Mouse (Mus musculus): ENCODE data around the gene Paqr6. TPM values are rescaled to one million over a fixed set of nuclear protein-coding genes. Genes with fewer than 3 reads are reported as not detected.
A peak's percentile ranks its signal among the peaks of the same experiment; 100 is the strongest.
"Not testable (repeated sequence)": the region's sequence is repeated elsewhere in the genome, so short reads cannot be mapped to it uniquely, and the experiment has no call there.

Paqr6 gene
- polyA plus RNA-seq, 1 experiment = not detected

GRCm38 (mm10) chr3:88361612-88362313, 2.6 kb upstream of the Paqr6 start:
- TF ChIP-seq POLR2A (IDR thresholded peaks at IDR 0.05; ENCODE audit: insufficient read depth, low read depth, low read length) (no peak), CTCF (IDR thresholded peaks at IDR 0.05; ENCODE audit: insufficient read depth, low read depth, low read length) (no peak)
- H3K27ac ChIP-seq (ENCODE audit: insufficient read depth, low read depth, low read length) = peak overlapping the region; percentile 38; the same call in 1 of the 2 replicates
- WGBS = 38% methylated on average over 2 of the region's 2 CpGs
- H3K4me1 ChIP-seq (ENCODE audit: control insufficient read depth, insufficient read depth, low read length) = peaks cover 19% of the 10 kb centered on the region
- H3K4me3 ChIP-seq (ENCODE audit: insufficient read depth, low read depth, low read length) = no peak overlapping the region

DNA sequence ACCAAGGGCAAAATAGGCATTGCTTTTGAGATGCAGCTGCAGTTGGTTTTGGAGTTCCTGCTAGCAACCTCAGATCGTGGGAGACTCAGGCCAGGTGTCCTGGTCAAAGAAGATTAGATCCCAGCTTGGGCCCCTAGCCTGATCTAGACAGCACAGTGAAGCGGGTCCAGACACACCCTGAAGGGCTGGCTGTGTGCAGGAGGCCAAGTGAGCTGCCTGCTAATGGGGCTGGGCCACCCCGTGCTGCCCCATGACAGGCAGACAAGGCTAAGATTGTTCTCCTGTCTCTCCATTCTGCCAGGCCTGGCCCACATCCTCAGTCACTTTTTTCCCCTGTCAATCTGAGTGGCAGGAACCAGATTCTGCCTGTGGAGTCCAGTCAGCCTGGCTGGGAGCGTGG, 684 bp upstream of the Paqr6 start:
- TF ChIP-seq CTCF (IDR thresholded peaks at IDR 0.05; ENCODE audit: insufficient read depth, low read depth, low read length) (no peak), POLR2A (IDR thresholded peaks at IDR 0.05; ENCODE audit: insufficient read depth, low read depth, low read length) (no peak)
- peak overlapping the region; percentile 38; the same call in 1 of the 2 replicates for H3K27ac ChIP-seq (ENCODE audit: insufficient read depth, low read depth, low read length)
- WGBS = 43% methylated on average over 4 of the region's 4 CpGs

DNA sequence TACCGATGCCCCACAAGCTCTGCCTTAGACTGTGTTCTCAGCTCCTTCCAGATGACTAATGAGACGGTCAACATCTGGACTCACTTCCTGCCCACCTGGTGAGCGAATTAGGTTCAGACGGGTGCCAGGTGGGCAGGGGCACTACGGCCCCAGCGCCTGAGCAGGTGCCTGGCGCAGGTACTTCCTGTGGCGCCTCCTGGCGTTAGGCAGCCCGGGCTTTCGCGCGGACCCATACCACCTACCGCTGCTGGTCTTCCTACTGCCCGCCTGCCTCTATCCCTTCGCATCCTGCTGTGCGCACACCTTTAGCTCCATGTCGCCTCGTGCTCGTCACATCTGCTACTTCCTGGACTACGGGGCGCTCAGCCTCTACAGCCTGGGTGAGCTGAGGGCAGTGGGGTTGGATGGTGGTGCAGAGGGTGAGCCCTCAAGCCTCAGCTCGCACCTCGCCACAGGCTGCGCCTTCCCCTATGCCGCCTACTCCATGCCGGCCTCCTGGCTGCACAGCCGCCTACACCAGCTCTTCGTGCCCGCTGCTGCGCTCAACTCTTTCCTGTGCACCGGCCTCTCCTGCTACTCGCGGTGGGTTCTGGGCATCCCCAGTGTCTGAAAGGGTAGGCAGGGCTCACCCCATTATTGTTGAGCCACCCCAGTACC, 1.4 kb downstream of the Paqr6 start:
- 53% methylated on average over 34 of the region's 34 CpGs for WGBS
- peak overlapping the region; percentile 9; the same call in 1 of the 2 replicates for H3K4me3 ChIP-seq (ENCODE audit: insufficient read depth, low read depth, low read length)
- H3K27ac ChIP-seq (ENCODE audit: insufficient read depth, low read depth, low read length) = no peak overlapping the region
- no peak for TF ChIP-seq CTCF (IDR thresholded peaks at IDR 0.05; ENCODE audit: insufficient read depth, low read depth, low read length)
- no peak for TF ChIP-seq POLR2A (IDR thresholded peaks at IDR 0.05; ENCODE audit: insufficient read depth, low read depth, low read length)
- H3K4me1 ChIP-seq (ENCODE audit: control insufficient read depth, insufficient read depth, low read length) = peaks cover 28% of the 10 kb centered on the region

More for the DNA sequence above, 684 bp upstream of the Paqr6 start:
- peaks cover 28% of the 10 kb centered on the region for H3K4me1 ChIP-seq (ENCODE audit: control insufficient read depth, insufficient read depth, low read length)
- no peak overlapping the region for H3K4me3 ChIP-seq (ENCODE audit: insufficient read depth, low read depth, low read length)

DNA sequence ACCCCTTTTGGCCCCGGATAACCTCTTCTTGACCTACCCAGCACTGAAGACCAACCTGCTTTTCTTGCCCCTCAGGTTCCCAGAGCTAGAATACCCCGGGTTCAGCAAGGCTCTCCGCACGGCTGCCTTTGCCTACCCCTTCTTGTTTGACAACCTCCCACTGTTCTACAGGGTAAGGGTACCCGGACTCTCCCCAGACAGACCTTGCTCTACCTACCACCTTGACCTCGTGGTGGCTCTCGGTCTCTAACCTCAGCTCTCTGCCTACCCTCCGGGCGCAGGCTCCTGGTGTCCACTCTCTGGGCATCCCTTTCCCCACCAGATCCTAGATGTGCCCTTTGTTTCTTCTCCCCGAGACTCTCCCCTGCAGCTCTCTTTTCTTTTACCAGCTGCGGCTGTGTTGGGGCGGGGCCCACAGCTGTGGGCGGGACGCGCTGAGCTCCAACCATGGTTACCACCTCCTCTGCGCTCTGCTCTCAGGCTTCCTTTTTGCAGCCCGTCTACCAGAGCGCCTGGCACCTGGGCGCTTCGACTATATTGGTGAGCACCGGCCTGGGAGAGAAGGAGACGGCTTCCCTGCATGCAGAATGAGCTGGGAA, 2.5 kb downstream of the Paqr6 start:
- peak overlapping the region; percentile 59; the same call in 1 of the 2 replicates for H3K27ac ChIP-seq (ENCODE audit: insufficient read depth, low read depth, low read length)
- H3K4me3 ChIP-seq (ENCODE audit: insufficient read depth, low read depth, low read length) = peak overlapping the region; percentile 53
- H3K4me1 ChIP-seq (ENCODE audit: control insufficient read depth, insufficient read depth, low read length) = peaks cover 28% of the 10 kb centered on the region
- WGBS = 3% methylated on average over 22 of the region's 22 CpGs

DNA sequence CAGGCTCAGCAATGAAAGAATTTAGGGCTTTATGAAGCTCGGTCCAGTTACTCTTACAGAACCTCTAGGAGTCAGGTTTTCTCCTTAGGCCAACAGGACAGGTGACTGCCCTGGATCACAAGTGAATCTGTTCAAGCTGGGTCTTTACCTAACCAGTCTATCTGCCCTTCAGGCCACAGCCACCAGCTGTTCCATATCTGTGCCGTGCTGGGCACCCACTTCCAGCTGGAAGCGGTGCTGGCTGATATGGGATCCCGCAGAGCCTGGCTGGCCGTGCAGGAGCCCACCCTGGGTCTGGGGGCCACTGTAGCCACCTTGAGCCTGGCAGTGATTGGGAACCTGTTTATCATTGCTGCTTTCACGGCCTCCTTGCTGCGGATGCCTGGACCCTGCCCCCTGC, 3.1 kb downstream of the Paqr6 start:
- H3K4me1 ChIP-seq (ENCODE audit: control insufficient read depth, insufficient read depth, low read length) = peaks cover 28% of the 10 kb centered on the region
- not testable (repeated sequence) for H3K27ac ChIP-seq (ENCODE audit: insufficient read depth, low read depth, low read length); H3K4me3 ChIP-seq (ENCODE audit: insufficient read depth, low read depth, low read length)
- 64% methylated on average over 5 of the region's 7 CpGs for whole genome bisulfite sequencing

DNA sequence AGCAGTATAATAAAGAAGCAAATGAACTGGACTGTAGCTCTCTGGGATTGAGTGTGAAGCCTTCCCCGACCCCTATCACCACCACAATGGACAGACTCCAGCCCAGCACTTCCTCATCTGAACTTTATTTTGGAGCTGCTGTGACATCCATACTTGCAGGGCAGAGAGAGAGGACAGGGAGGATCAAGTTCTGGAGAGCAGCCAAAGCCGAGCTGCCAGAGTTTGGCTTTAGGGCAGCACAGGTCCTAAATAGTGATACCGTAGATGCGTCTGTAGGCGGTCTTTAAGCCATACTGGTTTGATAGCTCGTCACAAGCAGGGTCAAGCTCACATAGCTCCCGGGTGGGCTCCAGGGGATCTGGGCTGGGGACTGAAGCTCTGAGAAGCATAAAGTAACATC, 4.1 kb downstream of the Paqr6 start:
- 82% methylated on average over 7 of the region's 7 CpGs for WGBS
- peaks cover 28% of the 10 kb centered on the region for H3K4me1 ChIP-seq (ENCODE audit: control insufficient read depth, insufficient read depth, low read length)
- not testable (repeated sequence) for H3K27ac ChIP-seq (ENCODE audit: insufficient read depth, low read depth, low read length); H3K4me3 ChIP-seq (ENCODE audit: insufficient read depth, low read depth, low read length)

DNA sequence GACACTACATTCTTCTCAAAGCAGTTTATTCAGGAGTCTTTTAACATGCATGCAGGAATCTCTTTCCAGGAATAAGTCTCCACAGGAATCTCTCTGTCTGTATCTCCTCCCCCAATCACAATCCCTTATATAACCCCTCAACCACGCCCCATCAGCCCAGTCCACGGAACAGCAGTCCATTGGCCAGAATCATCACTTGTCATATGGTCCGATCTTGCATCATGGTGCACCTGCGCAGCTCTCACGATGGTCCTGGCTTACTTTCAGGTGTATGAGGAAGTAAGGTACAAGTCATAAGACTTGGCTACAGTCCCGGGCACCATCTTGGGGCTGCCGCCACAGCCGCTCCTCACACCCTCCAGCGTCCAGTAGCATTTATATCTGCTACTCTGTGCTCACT, 8.3 kb downstream of the Paqr6 start, which contains the start of gene Bglap3:
Bglap3 (minus strand) TSS at position 101 of the 400 bp plus-strand sequence.
- H3K4me3 ChIP-seq (ENCODE audit: insufficient read depth, low read depth, low read length); H3K27ac ChIP-seq (ENCODE audit: insufficient read depth, low read depth, low read length): not testable (repeated sequence)
- WGBS = 92% methylated on average over 9 of the region's 9 CpGs
- peaks cover 20% of the 10 kb centered on the region for H3K4me1 ChIP-seq (ENCODE audit: control insufficient read depth, insufficient read depth, low read length)

DNA sequence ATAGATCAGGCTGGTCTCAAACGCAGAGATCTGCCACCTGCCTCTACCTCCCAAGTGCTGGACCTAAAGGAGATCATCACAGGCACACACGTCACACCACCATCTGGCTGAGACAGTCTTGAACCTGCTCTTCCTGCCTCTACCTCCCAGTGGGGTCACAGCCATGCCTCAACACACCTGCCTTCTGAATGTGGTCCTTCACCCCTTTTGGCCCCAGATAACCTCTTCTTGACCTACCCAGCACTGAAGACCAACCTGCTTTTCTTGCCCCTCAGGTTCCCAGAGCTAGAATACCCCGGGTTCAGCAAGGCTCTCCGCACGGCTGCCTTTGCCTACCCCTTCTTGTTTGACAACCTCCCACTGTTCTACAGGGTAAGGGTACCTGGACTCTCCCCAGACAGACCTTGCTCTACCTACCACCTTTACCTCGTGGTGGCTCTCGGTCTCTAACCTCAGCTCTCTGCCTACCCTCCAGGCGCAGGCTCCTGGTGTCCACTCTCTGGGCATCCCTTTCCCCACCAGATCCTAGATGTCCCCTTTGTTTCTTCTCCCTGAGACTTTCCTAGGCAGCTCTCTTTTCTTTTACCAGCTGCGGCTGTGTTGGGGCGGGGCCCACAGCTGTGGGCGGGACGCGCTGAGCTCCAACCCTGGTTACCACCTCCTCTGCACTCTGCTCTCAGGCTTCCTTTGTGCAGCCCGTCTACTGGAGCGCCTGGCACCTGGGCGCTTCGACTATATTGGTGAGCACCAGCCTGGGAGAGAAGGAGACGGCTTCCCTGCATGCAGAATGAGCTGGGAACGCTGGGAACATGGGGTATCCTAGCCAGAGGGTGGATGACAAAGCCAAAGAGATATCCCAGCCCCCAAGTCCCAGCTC, 11.6 kb downstream of the Paqr6 start:
- peak overlapping the region; percentile 11; the same call in 1 of the 2 replicates for H3K4me3 ChIP-seq (ENCODE audit: insufficient read depth, low read depth, low read length)
- H3K27ac ChIP-seq (ENCODE audit: insufficient read depth, low read depth, low read length) = peak overlapping the region; percentile 20; the same call in 1 of the 2 replicates
- H3K4me1 ChIP-seq (ENCODE audit: control insufficient read depth, insufficient read depth, low read length) = peaks cover 18% of the 10 kb centered on the region
- 0 out of 2 replicates have a peak, but pooled peaks have one; percentile 35 for TF ChIP-seq POLR2A (IDR thresholded peaks at IDR 0.05; ENCODE audit: insufficient read depth, low read depth, low read length)
- 13% methylated on average over 19 of the region's 19 CpGs for WGBS

DNA sequence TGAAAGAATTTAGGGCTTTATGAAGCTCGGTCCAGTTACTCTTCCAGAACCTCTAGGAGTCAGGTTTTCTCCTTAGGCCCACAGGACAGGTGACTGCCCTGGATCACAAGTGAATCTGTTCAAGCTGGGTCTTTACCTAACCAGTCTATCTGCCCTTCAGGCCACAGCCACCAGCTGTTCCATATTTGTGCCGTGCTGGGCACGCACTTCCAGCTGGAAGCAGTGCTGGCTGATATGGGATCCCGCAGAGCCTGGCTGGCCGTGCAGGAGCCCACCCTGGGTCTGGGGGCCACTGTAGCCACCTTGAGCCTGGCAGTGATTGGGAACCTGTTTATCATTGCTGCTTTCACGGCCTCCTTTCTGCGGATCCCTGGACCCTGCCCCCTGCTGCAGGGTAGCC, 12.3 kb downstream of the Paqr6 start:
- H3K27ac ChIP-seq (ENCODE audit: insufficient read depth, low read depth, low read length) = peak overlapping the region; percentile 20; the same call in 1 of the 2 replicates
- H3K4me1 ChIP-seq (ENCODE audit: control insufficient read depth, insufficient read depth, low read length) = peaks cover 21% of the 10 kb centered on the region
- H3K4me3 ChIP-seq (ENCODE audit: insufficient read depth, low read depth, low read length) = not testable (repeated sequence)
- WGBS = 38% methylated on average over 7 of the region's 7 CpGs

DNA sequence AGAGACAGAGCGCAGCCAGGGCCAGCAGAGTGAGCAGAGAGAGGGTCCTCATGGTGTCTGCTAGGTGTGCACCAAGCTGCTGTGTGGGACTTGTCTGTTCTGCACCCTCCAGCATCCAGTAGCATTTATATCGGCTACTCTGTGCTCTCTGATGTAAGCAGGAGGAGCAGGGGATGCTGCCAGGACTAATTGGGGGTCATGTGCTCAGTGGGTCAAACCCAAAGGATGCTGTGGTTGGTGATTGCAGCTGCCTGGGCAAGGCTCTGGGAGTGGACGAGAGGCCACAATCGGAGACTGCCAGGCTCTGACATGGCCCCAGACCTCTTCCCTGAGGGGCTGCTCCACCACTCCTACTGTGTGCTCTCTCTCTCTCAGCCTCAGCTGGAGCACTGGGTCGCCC, 14.2 kb downstream of the Paqr6 start, which contains the start of gene Bglap2:
Bglap2 (minus strand) TSS at position 101 of the 400 bp plus-strand sequence.
- not testable (repeated sequence) for H3K4me3 ChIP-seq (ENCODE audit: insufficient read depth, low read depth, low read length); H3K27ac ChIP-seq (ENCODE audit: insufficient read depth, low read depth, low read length)
- WGBS = 69% methylated on average over 5 of the region's 5 CpGs
- H3K4me1 ChIP-seq (ENCODE audit: control insufficient read depth, insufficient read depth, low read length) = peaks cover 29% of the 10 kb centered on the region

- Histone ChIP-seq H3K4me3 (ENCODE audit: insufficient read depth, low read depth, low read length) (peak overlapping the region; percentile 44), H3K4me1 (ENCODE audit: control insufficient read depth, insufficient read depth, low read length) (peaks cover 19% of the 10 kb centered on the region), H3K27ac (ENCODE audit: insufficient read depth, low read depth, low read length) (peak overlapping the region; percentile 94)
- 6% methylated on average over 22 of the region's 22 CpGs for WGBS
Measured at GRCm38 (mm10) chr3:88381389-88382315, 17.3 kb downstream of the Paqr6 start.

DNA sequence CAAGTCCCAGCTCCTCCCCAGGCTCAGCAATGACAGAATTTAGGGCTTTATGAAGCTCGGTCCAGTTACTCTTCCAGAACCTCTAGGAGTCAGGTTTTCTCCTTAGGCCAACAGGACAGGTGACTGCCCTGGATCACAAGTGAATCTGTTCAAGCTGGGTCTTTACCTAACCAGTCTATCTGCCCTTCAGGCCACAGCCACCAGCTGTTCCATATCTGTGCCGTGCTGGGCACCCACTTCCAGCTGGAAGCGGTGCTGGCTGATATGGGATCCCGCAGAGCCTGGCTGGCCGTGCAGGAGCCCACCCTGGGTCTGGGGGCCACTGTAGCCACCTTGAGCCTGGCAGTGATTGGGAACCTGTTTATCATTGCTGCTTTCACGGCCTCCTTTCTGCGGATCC, 18.0 kb downstream of the Paqr6 start:
- H3K4me3 ChIP-seq (ENCODE audit: insufficient read depth, low read depth, low read length) = not testable (repeated sequence)
- WGBS = 55% methylated on average over 3 of the region's 7 CpGs
- Histone ChIP-seq H3K27ac (ENCODE audit: insufficient read depth, low read depth, low read length) (0 out of 2 replicates have a peak overlapping the region, but pooled peaks have one; percentile 44), H3K4me1 (ENCODE audit: control insufficient read depth, insufficient read depth, low read length) (peaks cover 13% of the 10 kb centered on the region)

All from olfactory bulb, adult 2 months (tissue).